Mouse (Mus musculus): ENCODE measurements around the gene Ep300.

DNA sequence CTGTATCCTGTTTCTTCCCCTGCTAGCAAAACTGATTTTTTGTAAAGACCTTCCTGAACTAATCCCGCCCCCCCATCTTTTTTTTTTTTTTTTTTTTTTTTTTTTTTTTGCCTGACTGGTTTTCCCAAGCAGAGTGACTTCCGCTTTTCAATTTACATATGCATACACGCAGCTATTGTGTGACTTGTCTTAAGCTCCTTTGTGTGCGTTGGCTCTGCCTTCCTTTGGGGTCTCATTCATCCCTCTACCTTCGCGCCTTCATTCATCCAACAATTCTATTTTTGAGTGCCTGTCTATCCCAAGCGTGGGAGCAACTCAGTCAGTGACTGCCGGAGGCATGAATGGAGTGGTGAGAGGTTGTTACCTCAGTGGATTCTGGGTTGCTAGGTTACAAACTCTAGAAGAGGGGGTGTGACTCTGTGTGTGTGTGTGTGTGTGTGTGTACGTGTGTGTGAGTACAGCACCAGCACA lies 49.2 kb upstream of the Ep300 start:
- TF ChIP-seq POLR2A (IDR thresholded peaks at IDR 0.05; ENCODE audit: extremely low read depth, insufficient read depth, low read length) (no peak), CTCF (IDR thresholded peaks at IDR 0.05; ENCODE audit: low read depth, low read length) (no peak)
